Comparison of ENCODE assay signal across 15 mouse cellular contexts in the genomic region with DNA sequence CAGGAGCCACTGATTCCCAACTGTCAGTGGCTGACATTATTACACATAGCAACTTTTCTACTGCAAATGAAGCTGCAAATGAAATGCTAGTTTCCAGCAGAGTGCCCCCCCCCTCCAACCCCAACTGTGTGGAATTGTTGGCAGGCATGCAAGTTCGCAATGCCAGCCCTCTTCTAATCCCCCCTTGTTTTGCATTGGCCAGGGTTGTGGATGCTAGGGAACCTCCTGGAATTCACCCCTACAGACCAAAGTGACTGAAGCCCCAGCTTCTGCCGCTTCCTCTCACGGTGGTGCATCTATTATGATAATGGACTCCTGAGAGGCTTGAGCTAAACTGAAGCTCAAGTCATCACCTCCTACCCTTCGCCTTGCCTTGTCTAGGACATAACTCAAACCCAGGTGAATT. TPM values are rescaled to one million over a fixed set of nuclear protein-coding genes. Genes with fewer than 3 reads are reported as not detected.
DNase-seq lines count a peak whose midpoint lies in the region; ATAC-seq lines count a peak whose summit lies in the region.
"Had no signal": no experiment of that assay in that cellular context is flagged by ENCODE, and none has a peak within 500 bp of the region (broad histone marks: within the 10 kb centered on the region; RNA-seq: fewer than 3 reads in every experiment).

No protein-coding gene starts in this region.

- no peak overlapping the region for H3K9ac ChIP-seq in hindbrain, embryonic 12.5 days
- no peak overlapping the region for H3K9ac ChIP-seq in hindbrain, embryonic 13.5 days
- no peak overlapping the region for H3K9ac ChIP-seq in midbrain, embryonic 16.5 days (ENCODE audit: low read depth, low read length)
- H3K9ac ChIP-seq: heart, embryonic 12.5 days; liver, embryonic 13.5 days had no signal

- no peak overlapping the region for H3K27ac ChIP-seq in hindbrain, embryonic 10.5 days
- no peak overlapping the region for H3K27ac ChIP-seq in hindbrain, embryonic 12.5 days
- no peak overlapping the region for H3K27ac ChIP-seq in hindbrain, embryonic 13.5 days
- H3K27ac ChIP-seq in midbrain, embryonic 16.5 days (ENCODE audit: low read length) = no peak overlapping the region
- H3K27ac ChIP-seq: embryonic facial prominence, embryonic 10.5 days; liver, embryonic 13.5 days had no signal

- no peak for ATAC-seq in hindbrain, embryonic 12.5 days (ENCODE audit: low FRiP score)
- ATAC-seq in hindbrain, embryonic 13.5 days (ENCODE audit: low FRiP score) = peak; percentile 75
- peak; percentile 62 for ATAC-seq in midbrain, embryonic 16.5 days

- no peaks in the 10 kb centered on the region for H3K36me3 ChIP-seq in hindbrain, embryonic 10.5 days
- no peaks in the 10 kb centered on the region for H3K36me3 ChIP-seq in hindbrain, embryonic 12.5 days
- H3K36me3 ChIP-seq in hindbrain, embryonic 13.5 days = no peaks in the 10 kb centered on the region
- no peaks in the 10 kb centered on the region for H3K36me3 ChIP-seq in midbrain, embryonic 16.5 days (ENCODE audit: control insufficient read depth, insufficient read depth, low read length)
- H3K36me3 ChIP-seq: embryonic facial prominence, embryonic 10.5 days; heart, embryonic 12.5 days; liver, embryonic 13.5 days had no signal

- 10% methylated on average over 4 of the region's 4 CpGs for WGBS in hindbrain, embryonic 10.5 days
- 10% methylated on average over 4 of the region's 4 CpGs for WGBS in hindbrain, embryonic 12.5 days
- WGBS in hindbrain, embryonic 13.5 days = 7% methylated on average over 4 of the region's 4 CpGs
- WGBS in midbrain, embryonic 16.5 days = 17% methylated on average over 4 of the region's 4 CpGs

- no peak overlapping the region for H3K4me3 ChIP-seq in hindbrain, embryonic 10.5 days
- H3K4me3 ChIP-seq in hindbrain, embryonic 12.5 days = no peak overlapping the region
- H3K4me3 ChIP-seq in hindbrain, embryonic 13.5 days = no peak overlapping the region
- no peak overlapping the region for H3K4me3 ChIP-seq in midbrain, embryonic 16.5 days (ENCODE audit: low read depth, low read length)
- H3K4me3 ChIP-seq: embryonic facial prominence, embryonic 10.5 days; heart, embryonic 12.5 days; liver, embryonic 13.5 days had no signal

- no peak overlapping the region for H3K4me2 ChIP-seq in hindbrain, embryonic 12.5 days (replicated peaks)
- no peak overlapping the region for H3K4me2 ChIP-seq in hindbrain, embryonic 13.5 days
- H3K4me2 ChIP-seq in midbrain, embryonic 16.5 days (ENCODE audit: low read length) = no peak overlapping the region
- H3K4me2 ChIP-seq: liver, embryonic 13.5 days had no signal

- H3K4me1 ChIP-seq in hindbrain, embryonic 10.5 days (replicated peaks) = peaks cover 19% of the 10 kb centered on the region
- H3K4me1 ChIP-seq in hindbrain, embryonic 12.5 days = 0 out of 2 replicates have a peak, but pooled peaks cover 5% of the 10 kb centered on the region
- peaks cover 18% of the 10 kb centered on the region for H3K4me1 ChIP-seq in hindbrain, embryonic 13.5 days (replicated peaks)
- peaks cover 8% of the 10 kb centered on the region for H3K4me1 ChIP-seq in midbrain, embryonic 16.5 days (ENCODE audit: control insufficient read depth, insufficient read depth, low read length)
- H3K4me1 ChIP-seq: liver, embryonic 13.5 days had no signal

- H3K9me3 ChIP-seq in hindbrain, embryonic 10.5 days = no peaks in the 10 kb centered on the region
- no peaks in the 10 kb centered on the region for H3K9me3 ChIP-seq in hindbrain, embryonic 12.5 days (replicated peaks)
- no peaks in the 10 kb centered on the region for H3K9me3 ChIP-seq in hindbrain, embryonic 13.5 days
- no peaks in the 10 kb centered on the region for H3K9me3 ChIP-seq in midbrain, embryonic 16.5 days (replicated peaks; ENCODE audit: control insufficient read depth, low read length, poor library complexity, severe bottlenecking)
- H3K9me3 ChIP-seq: embryonic facial prominence, embryonic 10.5 days; heart, embryonic 12.5 days; liver, embryonic 13.5 days had no signal

- DNase-seq in hindbrain, embryonic 10.5 days (ENCODE audit: low spot score) = peak; percentile 13
- DNase-seq in ZHBTc4 (ENCODE audit: low read depth, low spot score) = peak; percentile 19
- no peak for DNase-seq in spleen, postnatal 14 days (ENCODE audit: low spot score in 2 of 2)
- no peak for DNase-seq in left cerebral cortex, adult 18-20 months (ENCODE audit: low spot score in 2 of 2)
- DNase-seq: gastrocnemius, postnatal 10 days; kidney, adult 8-10 months; liver, embryonic 13.5 days; lung, postnatal 10 days had no signal

- peaks cover 45% of the 10 kb centered on the region for H3K27me3 ChIP-seq in hindbrain, embryonic 10.5 days (ENCODE audit: insufficient read depth, poor library complexity, severe bottlenecking)
- H3K27me3 ChIP-seq in hindbrain, embryonic 12.5 days = peaks cover 40% of the 10 kb centered on the region
- H3K27me3 ChIP-seq in hindbrain, embryonic 13.5 days = peaks cover 63% of the 10 kb centered on the region
- H3K27me3 ChIP-seq in midbrain, embryonic 16.5 days (ENCODE audit: control insufficient read depth, insufficient read depth, low read depth, low read length) = peaks cover 3% of the 10 kb centered on the region

RNA-seq across cellular contexts. Expression of gene Shisa6, which starts 42.6 kb away (rescaled TPM):
- 0.52 and 1.2 TPM in 2 replicates for polyA plus RNA-seq in hindbrain, embryonic 10.5 days (2016; fragmentation: Nextera tagmentation; extraction: Ambion mirVana)
- polyA plus RNA-seq in hindbrain, embryonic 12.5 days (2016; fragmentation: Nextera tagmentation; extraction: Ambion mirVana) = 0.93 and 2.7 TPM in 2 replicates
- polyA plus RNA-seq in hindbrain, embryonic 13.5 days (2015; fragmentation: Nextera tagmentation; extraction: Ambion mirVana) = 3.1 and 4.0 TPM in 2 replicates
- polyA plus RNA-seq in midbrain, embryonic 16.5 days (2015; fragmentation: Nextera tagmentation; extraction: Ambion mirVana) = 3.4 and 3.9 TPM in 2 replicates
- 10 to 100 TPM; 16.8 to 21.6 TPM for total RNA-seq in left cerebral cortex, adult 18-20 months (2021)
- total RNA-seq: hematopoietic stem cell, adult 5-6 weeks; neutrophil, adult 5-6 weeks had no signal
- polyA plus RNA-seq: liver, embryonic 13.5 days had no signal

Comparison
In these comparisons a context has a peak if more than half of its experiments do, and no peak if none do; other contexts are left out.
1. DNase-seq: peak in hindbrain, embryonic 10.5 days (single experiment) and ZHBTc4 (single experiment); none in spleen, postnatal 14 days (0 of 2) and left cerebral cortex, adult 18-20 months (0 of 2).